Mouse (Mus musculus): ENCODE results near the gene Tead2. TPM values are rescaled to one million over a fixed set of nuclear protein-coding genes. Genes with fewer than 3 reads are reported as not detected.

The Tead2 gene
- polyA plus RNA-seq, 1 experiment from 2014 or later: 28.9 TPM

DNA sequence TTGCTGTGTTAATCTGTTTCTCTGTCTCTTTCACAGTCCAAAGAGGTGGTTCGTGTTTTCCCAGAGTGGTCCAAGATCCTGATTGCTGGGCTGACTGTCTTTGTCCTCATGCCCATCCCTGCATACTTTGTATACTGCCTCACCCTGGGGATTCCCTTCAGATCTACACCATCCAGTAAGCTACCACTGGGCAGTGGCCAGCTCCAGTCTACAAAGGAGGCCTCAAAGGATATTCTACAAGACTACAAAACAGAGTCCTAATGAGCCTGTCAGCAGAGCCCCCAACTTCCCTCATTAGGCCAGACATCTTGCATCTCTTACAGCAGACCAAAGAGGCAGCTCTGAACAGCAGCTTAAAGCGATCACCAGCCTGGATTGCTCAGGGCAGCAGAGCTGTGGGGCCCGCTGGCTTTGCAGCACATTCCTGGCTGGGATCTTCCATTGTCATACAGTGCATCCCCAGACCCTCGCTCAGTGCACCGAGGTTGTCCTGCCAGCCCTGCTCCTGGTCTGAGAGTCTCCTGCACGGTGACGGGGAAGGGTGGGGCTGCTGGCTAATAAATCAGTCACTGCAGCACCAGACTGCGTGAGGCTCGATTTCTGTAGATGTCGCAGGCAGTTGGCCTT is 57.3 kb downstream of the Tead2 start:
- 41% methylated on average over 10 of the region's 10 CpGs for WGBS
- H3K27me3 ChIP-seq (replicated peaks): 0 out of 2 replicates have a peak, but pooled peaks cover 6% of the 10 kb centered on the region
- H3K4me3 ChIP-seq (replicated peaks): no peak overlapping the region
- no peak for ATAC-seq (ENCODE audit: low FRiP score)
- H3K36me3 ChIP-seq: no peaks in the 10 kb centered on the region
- H3K27ac ChIP-seq (replicated peaks): no peak overlapping the region
- no peak overlapping the region for H3K9ac ChIP-seq (replicated peaks)
- no peak overlapping the region for H3K4me2 ChIP-seq
- peaks cover 4% of the 10 kb centered on the region for H3K4me1 ChIP-seq
- no peaks in the 10 kb centered on the region for H3K9me3 ChIP-seq (replicated peaks)

DNA sequence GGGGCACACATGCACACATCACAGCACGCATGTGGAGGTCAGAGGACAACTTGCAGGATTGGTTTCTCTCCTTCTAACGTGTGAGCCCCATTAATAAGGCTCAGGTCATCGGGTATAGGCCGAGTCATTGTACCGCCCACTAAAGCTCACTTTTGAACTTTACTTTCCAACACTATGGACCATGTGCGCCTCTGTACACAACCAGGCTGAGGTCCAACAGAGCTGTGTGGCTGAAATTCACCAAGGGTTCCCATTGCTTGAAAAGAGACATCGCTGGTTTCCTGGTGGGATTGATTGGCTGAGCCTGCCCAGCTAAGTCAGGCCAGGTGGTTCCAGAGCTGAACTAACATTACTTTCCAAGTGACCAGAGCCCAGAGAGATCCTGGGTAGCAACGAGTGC is 58.1 kb downstream of the Tead2 start:
- ATAC-seq (ENCODE audit: low FRiP score): no peak
- WGBS: 93% methylated on average over 8 of the region's 8 CpGs

GRCm38 (mm10) chr7:45277136-45277760 is 61.7 kb downstream of the Tead2 start, which contains the start of gene Slc6a21:
Gene Slc6a21, plus strand, starts transcription at chr7:45277513.
- H3K36me3 ChIP-seq: no peaks in the 10 kb centered on the region
- no peak within 1 kb of the TSS for H3K27ac ChIP-seq (replicated peaks)
- H3K27me3 ChIP-seq (replicated peaks): peaks cover 4% of the 10 kb centered on the region; the same call in 1 of the 2 replicates
- peak within 1 kb of the TSS; percentile 35 for H3K4me3 ChIP-seq (replicated peaks)
- peak within 1 kb of the TSS; percentile 58 for H3K4me2 ChIP-seq
- ATAC-seq (ENCODE audit: low FRiP score): no peak
- WGBS: 6% methylated on average over 43 of the region's 44 CpGs
- H3K4me1 ChIP-seq: peaks cover 4% of the 10 kb centered on the region
- no peak within 1 kb of the TSS for H3K9ac ChIP-seq (replicated peaks)
- H3K9me3 ChIP-seq (replicated peaks): no peaks in the 10 kb centered on the region

More for the DNA sequence above, 58.1 kb downstream of the Tead2 start:
- Histone ChIP-seq H3K9me3 (replicated peaks) (no peaks in the 10 kb centered on the region), H3K4me2 (no peak overlapping the region), H3K27ac (replicated peaks) (no peak overlapping the region), H3K4me1 (peaks cover 4% of the 10 kb centered on the region), H3K9ac (replicated peaks) (no peak overlapping the region), H3K36me3 (no peaks in the 10 kb centered on the region), H3K4me3 (replicated peaks) (no peak overlapping the region), H3K27me3 (replicated peaks) (0 out of 2 replicates have a peak, but pooled peaks cover 6% of the 10 kb centered on the region)

Small RNAs within 50 kb of the gene (microRNA-seq; reads per million reads assigned to microRNA genes)
- gene Mir7055: not detected

Other genes with a start within 250 kb of the Tead2 start
- gene Cpt1c, start 240.9 kb upstream of the Tead2 start, polyA plus RNA-seq (2015; fragmentation: Nextera tagmentation; extraction: Ambion mirVana): 55.5 and 59.0 TPM in 2 replicates
- gene Prmt1, start 229.2 kb upstream of the Tead2 start, polyA plus RNA-seq (2015; fragmentation: Nextera tagmentation; extraction: Ambion mirVana): 605 and 615 TPM in 2 replicates
- 56.8 and 70.2 TPM in 2 replicates for gene Irf3, start 218.1 kb upstream of the Tead2 start, polyA plus RNA-seq (2015; fragmentation: Nextera tagmentation; extraction: Ambion mirVana)
- 9.8 and 19.8 TPM in 2 replicates for gene Bcl2l12, start 217.0 kb upstream of the Tead2 start, polyA plus RNA-seq (2015; fragmentation: Nextera tagmentation; extraction: Ambion mirVana)
- gene Scaf1, start 199.4 kb upstream of the Tead2 start, polyA plus RNA-seq (2015; fragmentation: Nextera tagmentation; extraction: Ambion mirVana): 43.3 and 46.1 TPM in 2 replicates
- gene Rras, start 197.8 kb upstream of the Tead2 start, polyA plus RNA-seq (2015; fragmentation: Nextera tagmentation; extraction: Ambion mirVana): 14.2 and 24.2 TPM in 2 replicates
- 11.4 and 12.3 TPM in 2 replicates for gene Prr12, start 162.9 kb upstream of the Tead2 start, polyA plus RNA-seq (2015; fragmentation: Nextera tagmentation; extraction: Ambion mirVana)
- 65.8 and 66.5 TPM in 2 replicates for gene Nosip, start 153.3 kb upstream of the Tead2 start, polyA plus RNA-seq (2015; fragmentation: Nextera tagmentation; extraction: Ambion mirVana)
- gene Prrg2, start 153.1 kb upstream of the Tead2 start, polyA plus RNA-seq (2015; fragmentation: Nextera tagmentation; extraction: Ambion mirVana): 16.5 and 18.1 TPM in 2 replicates
- 112 and 118 TPM in 2 replicates for gene Rcn3, start 123.5 kb upstream of the Tead2 start, polyA plus RNA-seq (2015; fragmentation: Nextera tagmentation; extraction: Ambion mirVana)
- gene Fcgrt, start 111.9 kb upstream of the Tead2 start, polyA plus RNA-seq (2015; fragmentation: Nextera tagmentation; extraction: Ambion mirVana): 33.8 and 42.7 TPM in 2 replicates
- 759 and 947 TPM in 2 replicates for gene Rps11, start 91.3 kb upstream of the Tead2 start, polyA plus RNA-seq (2015; fragmentation: Nextera tagmentation; extraction: Ambion mirVana)
- 649 and 787 TPM in 2 replicates for gene Rpl13a, start 87.0 kb upstream of the Tead2 start, polyA plus RNA-seq (2015; fragmentation: Nextera tagmentation; extraction: Ambion mirVana)
- gene Gm45713, start 79.5 kb upstream of the Tead2 start, polyA plus RNA-seq (2015; fragmentation: Nextera tagmentation; extraction: Ambion mirVana): 0.12 and 0.24 TPM in 2 replicates
- 1.8 and 3.8 TPM in 2 replicates for gene Flt3l, start 79.3 kb upstream of the Tead2 start, polyA plus RNA-seq (2015; fragmentation: Nextera tagmentation; extraction: Ambion mirVana)
- gene Pih1d1, start 61.5 kb upstream of the Tead2 start, polyA plus RNA-seq (2015; fragmentation: Nextera tagmentation; extraction: Ambion mirVana): 81.7 and 82.9 TPM in 2 replicates
- gene Aldh16a1, start 61.2 kb upstream of the Tead2 start, polyA plus RNA-seq (2015; fragmentation: Nextera tagmentation; extraction: Ambion mirVana): 19.5 and 26.8 TPM in 2 replicates
- gene Slc17a7, start 51.8 kb upstream of the Tead2 start, polyA plus RNA-seq (2015; fragmentation: Nextera tagmentation; extraction: Ambion mirVana): 0.37 and 0.55 TPM in 2 replicates
- gene Gfy, start 36.2 kb upstream of the Tead2 start, polyA plus RNA-seq (2015; fragmentation: Nextera tagmentation; extraction: Ambion mirVana): not detected in 2 replicates
- gene Pth2, start 34.8 kb upstream of the Tead2 start, polyA plus RNA-seq (2015; fragmentation: Nextera tagmentation; extraction: Ambion mirVana): not detected in 2 replicates
- gene Ccdc155, start 10.9 kb upstream of the Tead2 start, polyA plus RNA-seq (2015; fragmentation: Nextera tagmentation; extraction: Ambion mirVana): 0.36 and 0.60 TPM in 2 replicates
- gene Dkkl1, start 3.6 kb upstream of the Tead2 start, polyA plus RNA-seq (2015; fragmentation: Nextera tagmentation; extraction: Ambion mirVana): 15.6 and 17.7 TPM in 2 replicates
- 1.7 and 12.4 TPM in 2 replicates for gene Cd37, start 23.4 kb downstream of the Tead2 start, polyA plus RNA-seq (2015; fragmentation: Nextera tagmentation; extraction: Ambion mirVana)
- 0.67 and 0.78 TPM in 2 replicates for gene Slc6a16, start 25.3 kb downstream of the Tead2 start, polyA plus RNA-seq (2015; fragmentation: Nextera tagmentation; extraction: Ambion mirVana)
- gene Slc6a21, start 61.8 kb downstream of the Tead2 start, polyA plus RNA-seq (2015; fragmentation: Nextera tagmentation; extraction: Ambion mirVana): not detected in 2 replicates
- 9.4 and 12.0 TPM in 2 replicates for gene Trpm4, start 118.0 kb downstream of the Tead2 start, polyA plus RNA-seq (2015; fragmentation: Nextera tagmentation; extraction: Ambion mirVana)
- gene Hrc, start 119.5 kb downstream of the Tead2 start, polyA plus RNA-seq (2015; fragmentation: Nextera tagmentation; extraction: Ambion mirVana): 0.75 and 0.79 TPM in 2 replicates
- gene Ppfia3, start 151.3 kb downstream of the Tead2 start, polyA plus RNA-seq (2015; fragmentation: Nextera tagmentation; extraction: Ambion mirVana): 27.3 and 29.5 TPM in 2 replicates
- 48.2 and 58.3 TPM in 2 replicates for gene Lin7b, start 154.8 kb downstream of the Tead2 start, polyA plus RNA-seq (2015; fragmentation: Nextera tagmentation; extraction: Ambion mirVana)
- gene Snrnp70, start 180.0 kb downstream of the Tead2 start, polyA plus RNA-seq (2015; fragmentation: Nextera tagmentation; extraction: Ambion mirVana): 166 and 190 TPM in 2 replicates
- 0.08 and 0.09 TPM in 2 replicates for gene Kcna7, start 189.9 kb downstream of the Tead2 start, polyA plus RNA-seq (2015; fragmentation: Nextera tagmentation; extraction: Ambion mirVana)
- gene Ntf5, start 197.9 kb downstream of the Tead2 start, polyA plus RNA-seq (2015; fragmentation: Nextera tagmentation; extraction: Ambion mirVana): 0.91 TPM in 1 of 2 replicates, not detected in the other
- 0.24 TPM in 1 of 2 replicates, not detected in the other for gene Lhb, start 205.1 kb downstream of the Tead2 start, polyA plus RNA-seq (2015; fragmentation: Nextera tagmentation; extraction: Ambion mirVana)
- 21.7 and 24.0 TPM in 2 replicates for gene Gys1, start 219.1 kb downstream of the Tead2 start, polyA plus RNA-seq (2015; fragmentation: Nextera tagmentation; extraction: Ambion mirVana)
- gene Ruvbl2, start 222.3 kb downstream of the Tead2 start, polyA plus RNA-seq (2015; fragmentation: Nextera tagmentation; extraction: Ambion mirVana): 92.7 and 114 TPM in 2 replicates
- gene Ftl1, start 244.1 kb downstream of the Tead2 start, polyA plus RNA-seq (2015; fragmentation: Nextera tagmentation; extraction: Ambion mirVana): 4,883 and 5,335 TPM in 2 replicates

Measured in neural tube, embryonic 15.5 days (tissue).